Mouse (Mus musculus) erythroblast, embryonic 14.5 days (primary cell): ENCODE measurements around the gene Asphd1.

Source experiments
- GATA1 ChIP-seq: IDR thresholded peaks from 2 replicates; pipeline ENCODE4 v1.6.1; 2012; ENCODE audit warnings: low read length, inconsistent platforms, mixed read lengths
- TAL1 ChIP-seq: IDR thresholded peaks from 3 replicates; pipeline ENCODE4 v1.6.1; 2012; ENCODE audit warnings: low read length, inconsistent platforms, mixed read lengths

GRCm38 (mm10) chr7:126984667-126985444 is 35.5 kb upstream of the Asphd1 start:
- TF ChIP-seq TAL1 (no peak), GATA1 (no peak)
